Mouse (Mus musculus) forebrain, embryonic 10.5 days (tissue): ENCODE measurements around the gene Gdf15. TPM values are rescaled to one million over a fixed set of nuclear protein-coding genes. Genes with fewer than 3 reads are reported as not detected.
A peak's percentile ranks its signal among the peaks of the same experiment; 100 is the strongest.

ENCODE experiments used
- DNase-seq: peaks from one replicate; pipeline ENCODE4 v3.0.0-alpha.2; 2017; ENCODE audit warnings: low spot score; ENCODE audit errors: extremely low spot score
- H3K27ac ChIP-seq: fragments of 300-500 bp; sonication (generic); 2 replicates; pipeline ENCODE4 v1.5.1; 2016; ENCODE audit warnings: mild to moderate bottlenecking
- H3K27me3 ChIP-seq: fragments of 300-500 bp; sonication (generic); 2 replicates; pipeline ENCODE4 v1.6.1; 2016; ENCODE audit warnings: mild to moderate bottlenecking; ENCODE audit not compliant: poor library complexity, severe bottlenecking
- H3K36me3 ChIP-seq: fragments of 300-500 bp; sonication (generic); replicated peaks from 2 replicates; pipeline ENCODE4 v1.6.1; 2016; ENCODE audit warnings: mild to moderate bottlenecking, moderate library complexity
- H3K4me1 ChIP-seq: fragments of 300-500 bp; sonication (generic); 2 replicates; pipeline ENCODE4 v1.6.1; 2016
- H3K4me3 ChIP-seq: fragments of 300-500 bp; sonication (generic); 2 replicates; pipeline ENCODE4 v1.5.1; 2016; ENCODE audit warnings: mild to moderate bottlenecking, moderate library complexity
- H3K9me3 ChIP-seq: fragments of 300-500 bp; sonication (generic); 2 replicates; pipeline ENCODE4 v1.6.1; 2016; ENCODE audit warnings: mild to moderate bottlenecking, moderate library complexity
- WGBS: fragments of 180-500 bp; shearing (Covaris S2); methylation state at CpG from one replicate; pipeline ENCODE4 v1.1.7; 2016; 5-methylcytosine and 5-hydroxymethylcytosine counted together
- polyA plus RNA-seq: library from polyadenylated mRNA; unstranded; fragments of >200 nt; fragmentation: Nextera tagmentation; extraction: Ambion mirVana; gene quantifications from 2 replicates; pipeline ENCODE4 v1.2.1, GENCODE M21; 2016

Gene Gdf15
- polyA plus RNA-seq, 1 experiment from 2014 or later: not detected

GRCm38 (mm10) chr8:70667071-70667470, 34.8 kb upstream of the Gdf15 start:
- no peaks in the 10 kb centered on the region for H3K36me3 ChIP-seq
- peaks cover 20% of the 10 kb centered on the region for H3K4me1 ChIP-seq
- H3K4me3 ChIP-seq: no peak overlapping the region
- H3K9me3 ChIP-seq: 0 out of 2 replicates have a peak, but pooled peaks cover 3% of the 10 kb centered on the region
- H3K27ac ChIP-seq: no peak overlapping the region
- DNase-seq: no peak
- no peaks in the 10 kb centered on the region for H3K27me3 ChIP-seq
- 79% methylated on average over 5 of the region's 5 CpGs for WGBS

GRCm38 (mm10) chr8:70665599-70665998, 33.3 kb upstream of the Gdf15 start:
- no peak overlapping the region for H3K27ac ChIP-seq
- WGBS: 86% methylated on average over 2 of the region's 2 CpGs
- H3K36me3 ChIP-seq: no peaks in the 10 kb centered on the region
- H3K4me1 ChIP-seq: peaks cover 19% of the 10 kb centered on the region
- H3K4me3 ChIP-seq: no peak overlapping the region
- DNase-seq: no peak
- 0 out of 2 replicates have a peak, but pooled peaks cover 3% of the 10 kb centered on the region for H3K9me3 ChIP-seq
- no peaks in the 10 kb centered on the region for H3K27me3 ChIP-seq

GRCm38 (mm10) chr8:70664631-70665030, 32.4 kb upstream of the Gdf15 start:
- H3K4me3 ChIP-seq: no peak overlapping the region
- no peak for DNase-seq
- H3K27me3 ChIP-seq: no peaks in the 10 kb centered on the region
- H3K4me1 ChIP-seq: peaks cover 28% of the 10 kb centered on the region
- H3K36me3 ChIP-seq: no peaks in the 10 kb centered on the region
- WGBS: 83% methylated on average over 3 of the region's 3 CpGs
- H3K9me3 ChIP-seq: 0 out of 2 replicates have a peak, but pooled peaks cover 3% of the 10 kb centered on the region
- H3K27ac ChIP-seq: no peak overlapping the region

GRCm38 (mm10) chr8:70663691-70664090, 31.4 kb upstream of the Gdf15 start:
- no peaks in the 10 kb centered on the region for H3K36me3 ChIP-seq
- H3K27me3 ChIP-seq: no peaks in the 10 kb centered on the region
- 58% methylated on average over 4 of the region's 4 CpGs for WGBS
- H3K27ac ChIP-seq: peak overlapping the region; percentile 44
- H3K9me3 ChIP-seq: 0 out of 2 replicates have a peak, but pooled peaks cover 3% of the 10 kb centered on the region
- H3K4me3 ChIP-seq: no peak overlapping the region
- no peak for DNase-seq
- H3K4me1 ChIP-seq: peaks cover 36% of the 10 kb centered on the region

- Histone ChIP-seq H3K27ac (peak within 1 kb of the TSS; percentile 89), H3K27me3 (no peaks in the 10 kb centered on the region), H3K36me3 (peaks cover 12% of the 10 kb centered on the region), H3K4me1 (peaks cover 65% of the 10 kb centered on the region), H3K4me3 (peak within 1 kb of the TSS; percentile 78), H3K9me3 (no peaks in the 10 kb centered on the region)
- WGBS: 2% methylated on average over 14 of the region's 14 CpGs
- no peak for DNase-seq
Measured at GRCm38 (mm10) chr8:70660273-70660725, 28.0 kb upstream of the Gdf15 start, which contains the start of gene Pgpep1. Pgpep1 (minus strand) TSS chr8:70660388.

- peak overlapping the region; percentile 89 for H3K27ac ChIP-seq
- DNase-seq: peak; percentile 97
- H3K4me1 ChIP-seq: peaks cover 70% of the 10 kb centered on the region
- peaks cover 18% of the 10 kb centered on the region for H3K36me3 ChIP-seq
- no peaks in the 10 kb centered on the region for H3K9me3 ChIP-seq
- 2% methylated on average over 44 of the region's 44 CpGs for WGBS
- H3K4me3 ChIP-seq: peak overlapping the region; percentile 78
- no peaks in the 10 kb centered on the region for H3K27me3 ChIP-seq
Measured at GRCm38 (mm10) chr8:70659604-70660272, 27.5 kb upstream of the Gdf15 start.

- H3K27me3 ChIP-seq: no peaks in the 10 kb centered on the region
- DNase-seq: no peak
- peak overlapping the region; percentile 89 for H3K27ac ChIP-seq
- H3K4me1 ChIP-seq: peaks cover 73% of the 10 kb centered on the region
- peaks cover 24% of the 10 kb centered on the region for H3K36me3 ChIP-seq
- H3K9me3 ChIP-seq: no peaks in the 10 kb centered on the region
- H3K4me3 ChIP-seq: peak overlapping the region; percentile 78
- 1% methylated on average over 31 of the region's 31 CpGs for WGBS
Measured at GRCm38 (mm10) chr8:70658897-70659603, 26.8 kb upstream of the Gdf15 start.

GRCm38 (mm10) chr8:70657739-70658138, 25.5 kb upstream of the Gdf15 start:
- Histone ChIP-seq H3K4me3 (peak overlapping the region; percentile 78; the same call in 1 of the 2 replicates), H3K27me3 (no peaks in the 10 kb centered on the region), H3K36me3 (peaks cover 28% of the 10 kb centered on the region), H3K9me3 (no peaks in the 10 kb centered on the region), H3K4me1 (peaks cover 72% of the 10 kb centered on the region), H3K27ac (peak overlapping the region; percentile 90; the same call in 1 of the 2 replicates)
- DNase-seq: no peak
- WGBS: 90% methylated on average over 2 of the region's 2 CpGs

- peaks cover 77% of the 10 kb centered on the region for H3K4me1 ChIP-seq
- H3K4me3 ChIP-seq: no peak overlapping the region
- no peaks in the 10 kb centered on the region for H3K27me3 ChIP-seq
- DNase-seq: no peak
- WGBS: 97% methylated on average over 3 of the region's 3 CpGs
- no peaks in the 10 kb centered on the region for H3K9me3 ChIP-seq
- H3K36me3 ChIP-seq: peaks cover 33% of the 10 kb centered on the region
- H3K27ac ChIP-seq: peak overlapping the region; percentile 90
Measured at GRCm38 (mm10) chr8:70657214-70657613, 25.0 kb upstream of the Gdf15 start.

- H3K9me3 ChIP-seq: no peaks in the 10 kb centered on the region
- H3K27ac ChIP-seq: peak overlapping the region; percentile 90
- H3K4me3 ChIP-seq: peak overlapping the region; percentile 11; the same call in 1 of the 2 replicates
- peak; percentile 45 for DNase-seq
- peaks cover 42% of the 10 kb centered on the region for H3K36me3 ChIP-seq
- peaks cover 75% of the 10 kb centered on the region for H3K4me1 ChIP-seq
- no peaks in the 10 kb centered on the region for H3K27me3 ChIP-seq
- WGBS: 58% methylated on average over 13 of the region's 13 CpGs
Measured at GRCm38 (mm10) chr8:70656193-70656790, 24.0 kb upstream of the Gdf15 start.

- Histone ChIP-seq H3K4me3 (no peak overlapping the region), H3K27me3 (no peaks in the 10 kb centered on the region), H3K9me3 (no peaks in the 10 kb centered on the region), H3K36me3 (peaks cover 50% of the 10 kb centered on the region), H3K4me1 (peaks cover 70% of the 10 kb centered on the region), H3K27ac (peak overlapping the region; percentile 90)
- WGBS: 4% methylated on average over 2 of the region's 2 CpGs
- peak; percentile 39 for DNase-seq
Measured at GRCm38 (mm10) chr8:70655469-70655868, 23.2 kb upstream of the Gdf15 start.

GRCm38 (mm10) chr8:70654121-70654520, 21.9 kb upstream of the Gdf15 start:
- Histone ChIP-seq H3K4me3 (no peak overlapping the region), H3K27ac (peak overlapping the region; percentile 40; the same call in 1 of the 2 replicates), H3K9me3 (no peaks in the 10 kb centered on the region), H3K27me3 (no peaks in the 10 kb centered on the region), H3K36me3 (peaks cover 63% of the 10 kb centered on the region), H3K4me1 (peaks cover 63% of the 10 kb centered on the region)
- 90% methylated on average over 1 of the region's 1 CpGs for WGBS
- DNase-seq: no peak
